Mouse (Mus musculus): ENCODE results near the gene Sdccag8. TPM values are rescaled to one million over a fixed set of nuclear protein-coding genes. Genes with fewer than 3 reads are reported as not detected.

Gene Sdccag8
- polyA plus RNA-seq, 1 experiment from 2014 or later = 9.8 TPM

GRCm38 (mm10) chr1:176812491-176813291 lies 1.8 kb upstream of the Sdccag8 start:
- Histone ChIP-seq H3K4me1 (ENCODE audit: control insufficient read depth, insufficient read depth, low read length) (peaks cover 12% of the 10 kb centered on the region), H3K4me3 (ENCODE audit: low read depth, low read length) (peak overlapping the region; percentile 84), H3K36me3 (ENCODE audit: control insufficient read depth, insufficient read depth, low read length) (no peaks in the 10 kb centered on the region), H3K27ac (ENCODE audit: low read depth, low read length) (peak overlapping the region; percentile 98), H3K9me3 (replicated peaks; ENCODE audit: control insufficient read depth, low read length) (no peaks in the 10 kb centered on the region), H3K9ac (ENCODE audit: low read depth, low read length) (peak overlapping the region; percentile 95), H3K4me2 (peak overlapping the region; percentile 73), H3K27me3 (ENCODE audit: control insufficient read depth, insufficient read depth, low read length) (no peaks in the 10 kb centered on the region)
- 16% methylated on average over 11 of the region's 11 CpGs for WGBS (ENCODE audit: insufficient replicate concordance)
- no peak for ATAC-seq (replicated peaks; ENCODE audit: insufficient number of reproducible peaks, low FRiP score, low TSS enrichment)

- no peaks in the 10 kb centered on the region for H3K9me3 ChIP-seq (replicated peaks; ENCODE audit: control insufficient read depth, low read length)
- peak overlapping the region; percentile 95 for H3K9ac ChIP-seq (ENCODE audit: low read depth, low read length)
- peak overlapping the region; percentile 84 for H3K4me3 ChIP-seq (ENCODE audit: low read depth, low read length)
- H3K36me3 ChIP-seq (ENCODE audit: control insufficient read depth, insufficient read depth, low read length) = no peaks in the 10 kb centered on the region
- no peaks in the 10 kb centered on the region for H3K27me3 ChIP-seq (ENCODE audit: control insufficient read depth, insufficient read depth, low read length)
- peak; percentile 71 for ATAC-seq (replicated peaks; ENCODE audit: insufficient number of reproducible peaks, low FRiP score, low TSS enrichment)
- H3K4me2 ChIP-seq = peak overlapping the region; percentile 73
- peaks cover 14% of the 10 kb centered on the region for H3K4me1 ChIP-seq (ENCODE audit: control insufficient read depth, insufficient read depth, low read length)
- peak overlapping the region; percentile 98 for H3K27ac ChIP-seq (ENCODE audit: low read depth, low read length)
- under 1% methylated on average over 66 of the region's 75 CpGs for WGBS (ENCODE audit: insufficient replicate concordance)
These were observed 996 bp upstream of the Sdccag8 start for GRCm38 (mm10) chr1:176813292-176814035.

- Histone ChIP-seq H3K9ac (ENCODE audit: low read depth, low read length) (peak within 1 kb of the TSS; percentile 95), H3K9me3 (replicated peaks; ENCODE audit: control insufficient read depth, low read length) (no peaks in the 10 kb centered on the region), H3K4me3 (ENCODE audit: low read depth, low read length) (peak within 1 kb of the TSS; percentile 84), H3K36me3 (ENCODE audit: control insufficient read depth, insufficient read depth, low read length) (no peaks in the 10 kb centered on the region), H3K4me1 (ENCODE audit: control insufficient read depth, insufficient read depth, low read length) (peaks cover 9% of the 10 kb centered on the region), H3K4me2 (peak within 1 kb of the TSS; percentile 73), H3K27me3 (ENCODE audit: control insufficient read depth, insufficient read depth, low read length) (no peaks in the 10 kb centered on the region), H3K27ac (ENCODE audit: low read depth, low read length) (peak within 1 kb of the TSS; percentile 98)
- ATAC-seq (replicated peaks; ENCODE audit: insufficient number of reproducible peaks, low FRiP score, low TSS enrichment) = peak; percentile 91
- under 1% methylated on average over 28 of the region's 28 CpGs for WGBS (ENCODE audit: insufficient replicate concordance)
These were observed 432 bp upstream of the Sdccag8 start, which contains the start of gene Cep170 for GRCm38 (mm10) chr1:176814036-176814420. TSS of gene Cep170 (minus strand) at chr1:176814067.

- no peaks in the 10 kb centered on the region for H3K9me3 ChIP-seq (replicated peaks; ENCODE audit: control insufficient read depth, low read length)
- H3K4me1 ChIP-seq (ENCODE audit: control insufficient read depth, insufficient read depth, low read length) = peaks cover 16% of the 10 kb centered on the region
- 89% methylated on average over 4 of the region's 4 CpGs for WGBS (ENCODE audit: insufficient replicate concordance)
- no peak overlapping the region for H3K9ac ChIP-seq (ENCODE audit: low read depth, low read length)
- ATAC-seq (replicated peaks; ENCODE audit: insufficient number of reproducible peaks, low FRiP score, low TSS enrichment) = no peak
- H3K4me3 ChIP-seq (ENCODE audit: low read depth, low read length) = no peak overlapping the region
- H3K27me3 ChIP-seq (ENCODE audit: control insufficient read depth, insufficient read depth, low read length) = no peaks in the 10 kb centered on the region
- H3K27ac ChIP-seq (ENCODE audit: low read depth, low read length) = no peak overlapping the region
- H3K36me3 ChIP-seq (ENCODE audit: control insufficient read depth, insufficient read depth, low read length) = no peaks in the 10 kb centered on the region
- no peak overlapping the region for H3K4me2 ChIP-seq
These were observed 2.3 kb downstream of the Sdccag8 start for GRCm38 (mm10) chr1:176816728-176817127.

GRCm38 (mm10) chr1:176818147-176818546 lies 3.7 kb downstream of the Sdccag8 start:
- Histone ChIP-seq H3K4me2 (no peak overlapping the region), H3K9ac (ENCODE audit: low read depth, low read length) (no peak overlapping the region), H3K36me3 (ENCODE audit: control insufficient read depth, insufficient read depth, low read length) (no peaks in the 10 kb centered on the region), H3K27ac (ENCODE audit: low read depth, low read length) (no peak overlapping the region), H3K9me3 (replicated peaks; ENCODE audit: control insufficient read depth, low read length) (no peaks in the 10 kb centered on the region), H3K27me3 (ENCODE audit: control insufficient read depth, insufficient read depth, low read length) (no peaks in the 10 kb centered on the region), H3K4me3 (ENCODE audit: low read depth, low read length) (no peak overlapping the region), H3K4me1 (ENCODE audit: control insufficient read depth, insufficient read depth, low read length) (peaks cover 27% of the 10 kb centered on the region)
- no peak for ATAC-seq (replicated peaks; ENCODE audit: insufficient number of reproducible peaks, low FRiP score, low TSS enrichment)
- WGBS (ENCODE audit: insufficient replicate concordance) = 57% methylated on average over 2 of the region's 2 CpGs

GRCm38 (mm10) chr1:176818763-176819162 lies 4.3 kb downstream of the Sdccag8 start:
- Histone ChIP-seq H3K27ac (ENCODE audit: low read depth, low read length) (no peak overlapping the region), H3K4me3 (ENCODE audit: low read depth, low read length) (no peak overlapping the region)

GRCm38 (mm10) chr1:176821929-176822328 lies 7.5 kb downstream of the Sdccag8 start:
- Histone ChIP-seq H3K9me3 (replicated peaks; ENCODE audit: control insufficient read depth, low read length) (no peaks in the 10 kb centered on the region), H3K27ac (ENCODE audit: low read depth, low read length) (no peak overlapping the region), H3K36me3 (ENCODE audit: control insufficient read depth, insufficient read depth, low read length) (no peaks in the 10 kb centered on the region), H3K4me2 (peak overlapping the region; percentile 47; the same call in 1 of the 2 replicates), H3K27me3 (ENCODE audit: control insufficient read depth, insufficient read depth, low read length) (no peaks in the 10 kb centered on the region), H3K4me1 (ENCODE audit: control insufficient read depth, insufficient read depth, low read length) (peaks cover 42% of the 10 kb centered on the region), H3K4me3 (ENCODE audit: low read depth, low read length) (no peak overlapping the region), H3K9ac (ENCODE audit: low read depth, low read length) (no peak overlapping the region)
- ATAC-seq (replicated peaks; ENCODE audit: insufficient number of reproducible peaks, low FRiP score, low TSS enrichment) = peak; percentile 78
- 0% methylated on average over 1 of the region's 1 CpGs for WGBS (ENCODE audit: insufficient replicate concordance)

More at GRCm38 (mm10) chr1:176818763-176819162, 4.3 kb downstream of the Sdccag8 start:
- Histone ChIP-seq H3K9me3 (replicated peaks; ENCODE audit: control insufficient read depth, low read length) (no peaks in the 10 kb centered on the region), H3K9ac (ENCODE audit: low read depth, low read length) (no peak overlapping the region), H3K4me2 (no peak overlapping the region), H3K4me1 (ENCODE audit: control insufficient read depth, insufficient read depth, low read length) (peaks cover 32% of the 10 kb centered on the region), H3K36me3 (ENCODE audit: control insufficient read depth, insufficient read depth, low read length) (no peaks in the 10 kb centered on the region), H3K27me3 (ENCODE audit: control insufficient read depth, insufficient read depth, low read length) (no peaks in the 10 kb centered on the region)
- WGBS (ENCODE audit: insufficient replicate concordance) = 45% methylated on average over 6 of the region's 6 CpGs
- no peak for ATAC-seq (replicated peaks; ENCODE audit: insufficient number of reproducible peaks, low FRiP score, low TSS enrichment)

GRCm38 (mm10) chr1:176822949-176823348 lies 8.5 kb downstream of the Sdccag8 start:
- H3K36me3 ChIP-seq (ENCODE audit: control insufficient read depth, insufficient read depth, low read length) = no peaks in the 10 kb centered on the region
- WGBS (ENCODE audit: insufficient replicate concordance) = 43% methylated on average over 4 of the region's 4 CpGs
- no peak overlapping the region for H3K27ac ChIP-seq (ENCODE audit: low read depth, low read length)
- H3K9me3 ChIP-seq (replicated peaks; ENCODE audit: control insufficient read depth, low read length) = no peaks in the 10 kb centered on the region
- H3K27me3 ChIP-seq (ENCODE audit: control insufficient read depth, insufficient read depth, low read length) = no peaks in the 10 kb centered on the region
- no peak overlapping the region for H3K9ac ChIP-seq (ENCODE audit: low read depth, low read length)
- H3K4me1 ChIP-seq (ENCODE audit: control insufficient read depth, insufficient read depth, low read length) = peaks cover 47% of the 10 kb centered on the region
- H3K4me2 ChIP-seq = no peak overlapping the region
- ATAC-seq (replicated peaks; ENCODE audit: insufficient number of reproducible peaks, low FRiP score, low TSS enrichment) = no peak
- H3K4me3 ChIP-seq (ENCODE audit: low read depth, low read length) = no peak overlapping the region

All from heart, embryonic 11.5 days (tissue).